Mouse (Mus musculus): ENCODE data around the gene C2cd4d. TPM values are rescaled to one million over a fixed set of nuclear protein-coding genes. Genes with fewer than 3 reads are reported as not detected.

C2cd4d gene
- total RNA-seq, 2 experiments from 2014 or later = not detected

GRCm38 (mm10) chr3:94374636-94375035 lies 12.4 kb downstream of the C2cd4d start:
- no peak for ATAC-seq (replicated peaks; ENCODE audit: low FRiP score, low TSS enrichment, poor library complexity, severe bottlenecking)

- no peak for ATAC-seq (replicated peaks; ENCODE audit: low FRiP score, low TSS enrichment, poor library complexity, severe bottlenecking)
Observed at GRCm38 (mm10) chr3:94375146-94375545, 12.9 kb downstream of the C2cd4d start.

DNA sequence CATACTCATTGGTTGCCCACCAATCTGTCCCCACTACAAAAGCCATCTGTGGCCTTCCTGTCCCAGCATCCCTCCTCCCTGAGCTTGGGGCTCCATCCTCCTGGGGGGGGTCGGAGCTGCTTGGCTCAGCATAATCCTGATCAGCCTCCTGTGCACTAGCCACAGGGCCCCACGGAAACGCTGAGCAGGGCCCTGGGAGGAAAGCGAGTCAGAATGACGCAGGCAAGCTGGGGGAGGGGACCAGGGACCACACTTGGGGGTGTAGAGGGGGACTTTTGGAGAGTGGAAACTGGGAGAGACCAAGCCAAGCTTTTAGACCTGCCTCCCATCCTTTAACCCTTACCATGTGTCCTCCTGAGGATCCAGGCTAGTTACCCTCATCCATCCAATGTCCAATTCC lies 13.6 kb downstream of the C2cd4d start:
- ATAC-seq (replicated peaks; ENCODE audit: low FRiP score, low TSS enrichment, poor library complexity, severe bottlenecking) = no peak

DNA sequence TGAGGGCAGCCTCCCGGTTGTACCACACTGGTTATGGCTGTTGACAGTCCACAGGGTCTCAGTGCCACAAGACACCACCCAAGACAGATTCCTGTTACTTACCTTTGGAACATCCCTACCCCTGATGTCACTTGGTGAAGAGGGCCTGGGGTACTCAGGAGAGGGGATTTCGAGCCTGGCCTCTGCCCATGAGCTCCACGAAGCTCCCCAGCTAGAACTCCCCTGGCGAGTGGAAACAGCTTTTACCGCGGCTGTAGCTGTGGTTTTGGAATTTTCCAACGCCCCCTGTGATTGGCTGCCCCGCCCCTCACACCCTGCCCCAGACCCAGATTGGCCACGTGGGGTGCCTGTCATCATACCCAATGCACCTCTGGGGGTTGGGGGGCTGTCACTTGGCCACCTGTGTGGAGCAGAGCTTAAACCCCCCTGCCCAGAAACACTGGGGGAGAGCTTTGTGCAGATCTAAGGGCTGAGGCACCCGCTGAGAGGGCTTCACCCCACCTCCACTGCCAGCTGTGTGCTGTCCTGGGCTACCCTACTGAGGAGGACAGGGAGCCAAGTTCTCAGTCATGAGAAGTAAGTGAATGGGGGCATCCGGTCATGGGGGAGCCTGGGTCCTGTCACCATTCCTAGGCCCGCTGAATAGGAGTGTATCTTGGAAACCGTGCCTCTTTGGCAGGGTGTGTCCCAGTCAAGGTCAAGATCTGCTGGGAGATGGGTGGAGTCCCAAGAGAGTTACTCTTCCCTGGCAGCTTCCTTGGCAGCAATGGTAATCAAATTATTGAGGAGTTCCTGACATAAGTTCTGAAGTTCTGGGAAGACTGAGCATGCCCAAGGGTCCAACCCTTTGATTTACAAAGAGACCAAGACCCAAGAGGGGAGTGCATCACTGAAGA lies 15.0 kb downstream of the C2cd4d start:
- no peak for ATAC-seq (replicated peaks; ENCODE audit: low FRiP score, low TSS enrichment, poor library complexity, severe bottlenecking)

- ATAC-seq (replicated peaks; ENCODE audit: low FRiP score, low TSS enrichment, poor library complexity, severe bottlenecking) = no peak
Observed at GRCm38 (mm10) chr3:94379831-94380510, 17.7 kb downstream of the C2cd4d start.

- ATAC-seq (replicated peaks; ENCODE audit: low FRiP score, low TSS enrichment, poor library complexity, severe bottlenecking) = no peak
Observed at GRCm38 (mm10) chr3:94382308-94382707, 20.1 kb downstream of the C2cd4d start.

DNA sequence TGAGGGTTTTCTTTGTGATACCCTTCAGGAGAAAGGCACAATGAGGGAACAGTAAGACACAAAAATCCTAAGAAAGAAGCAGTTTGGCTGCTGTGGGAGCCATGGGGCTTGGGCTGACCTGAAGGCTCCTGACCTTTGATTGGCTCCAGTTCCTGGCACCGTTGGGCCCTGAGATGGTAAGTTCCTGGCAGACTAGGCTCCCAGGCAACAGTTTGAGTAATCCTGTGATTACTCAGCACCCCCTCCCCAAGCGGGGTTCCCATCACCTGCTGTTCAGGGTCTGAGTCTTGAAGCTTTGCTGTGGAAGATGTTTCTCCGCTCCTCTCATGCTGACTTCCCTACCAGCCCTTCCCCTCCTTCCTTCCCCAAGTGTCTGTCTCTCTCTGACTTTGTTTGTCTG lies 21.2 kb downstream of the C2cd4d start:
- no peak for ATAC-seq (replicated peaks; ENCODE audit: low FRiP score, low TSS enrichment, poor library complexity, severe bottlenecking)

- ATAC-seq (replicated peaks; ENCODE audit: low FRiP score, low TSS enrichment, poor library complexity, severe bottlenecking) = no peak
Observed at GRCm38 (mm10) chr3:94386671-94387070, 24.4 kb downstream of the C2cd4d start.

- no peak for ATAC-seq (replicated peaks; ENCODE audit: low FRiP score, low TSS enrichment, poor library complexity, severe bottlenecking)
Observed at GRCm38 (mm10) chr3:94387391-94387790, 25.2 kb downstream of the C2cd4d start.

GRCm38 (mm10) chr3:94388047-94388446 lies 25.8 kb downstream of the C2cd4d start:
- 0 out of 2 replicates have a peak, but pooled peaks have one; percentile 29 for ATAC-seq (replicated peaks; ENCODE audit: low FRiP score, low TSS enrichment, poor library complexity, severe bottlenecking)

DNA sequence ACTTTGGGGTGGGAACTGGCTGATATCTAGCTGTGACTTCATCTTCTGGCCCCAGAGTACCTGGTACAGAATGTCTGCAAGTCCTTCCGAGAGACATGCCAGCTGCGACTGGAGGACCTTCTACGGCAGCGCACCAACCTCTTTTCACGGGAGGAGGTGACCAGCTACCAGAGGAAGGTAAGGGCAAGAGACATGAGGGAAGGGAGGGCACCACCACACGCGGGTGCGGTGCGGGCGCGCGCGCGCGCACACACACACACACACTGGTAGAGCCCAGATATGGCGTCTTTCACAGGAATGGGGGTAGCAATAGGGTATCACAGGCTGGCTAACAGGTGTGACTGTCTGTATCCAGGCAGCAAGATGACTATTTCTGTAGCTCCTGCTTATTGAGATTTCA lies 27.2 kb downstream of the C2cd4d start:
- no peak for ATAC-seq (replicated peaks; ENCODE audit: low FRiP score, low TSS enrichment, poor library complexity, severe bottlenecking)

GRCm38 (mm10) chr3:94391001-94391400 lies 28.8 kb downstream of the C2cd4d start:
- no peak for ATAC-seq (replicated peaks; ENCODE audit: low FRiP score, low TSS enrichment, poor library complexity, severe bottlenecking)

GRCm38 (mm10) chr3:94392128-94392527 lies 29.9 kb downstream of the C2cd4d start:
- ATAC-seq (replicated peaks; ENCODE audit: low FRiP score, low TSS enrichment, poor library complexity, severe bottlenecking) = no peak

GRCm38 (mm10) chr3:94393049-94393448 lies 30.8 kb downstream of the C2cd4d start:
- ATAC-seq (replicated peaks; ENCODE audit: low FRiP score, low TSS enrichment, poor library complexity, severe bottlenecking) = no peak

DNA sequence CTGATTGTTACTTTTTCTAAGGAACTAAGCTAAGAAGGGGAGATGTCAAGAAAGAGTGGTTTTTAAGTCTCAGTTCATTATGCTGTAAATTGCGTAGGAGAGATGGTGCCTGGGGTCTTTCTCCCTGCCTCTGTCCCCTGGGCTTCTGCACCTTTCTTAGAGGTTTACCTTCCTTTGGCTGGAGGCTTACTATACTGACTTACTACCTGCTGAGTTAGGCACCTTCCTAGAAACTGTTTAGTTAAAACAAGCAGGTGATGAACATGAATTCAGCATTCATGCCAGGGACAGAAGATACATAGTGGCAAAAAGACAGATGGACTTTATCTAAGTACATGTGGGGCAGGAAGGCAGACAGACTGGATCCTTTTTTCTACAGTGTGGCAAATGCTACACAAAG lies 34.1 kb downstream of the C2cd4d start:
- no peak for ATAC-seq (replicated peaks; ENCODE audit: low FRiP score, low TSS enrichment, poor library complexity, severe bottlenecking)

GRCm38 (mm10) chr3:94396851-94397250 lies 34.6 kb downstream of the C2cd4d start:
- ATAC-seq (replicated peaks; ENCODE audit: low FRiP score, low TSS enrichment, poor library complexity, severe bottlenecking) = no peak

GRCm38 (mm10) chr3:94398217-94398616 lies 36.0 kb downstream of the C2cd4d start, which contains the start of gene Lingo4:
Gene Lingo4 (plus strand): TSS chr3:94398517.
- no peak for ATAC-seq (replicated peaks; ENCODE audit: low FRiP score, low TSS enrichment, poor library complexity, severe bottlenecking)

- ATAC-seq (replicated peaks; ENCODE audit: low FRiP score, low TSS enrichment, poor library complexity, severe bottlenecking) = 0 out of 2 replicates have a peak, but pooled peaks have one; percentile 15
Observed at GRCm38 (mm10) chr3:94398943-94399481, 36.8 kb downstream of the C2cd4d start.

- no peak for ATAC-seq (replicated peaks; ENCODE audit: low FRiP score, low TSS enrichment, poor library complexity, severe bottlenecking)
Observed at GRCm38 (mm10) chr3:94399663-94400310, 37.5 kb downstream of the C2cd4d start.

DNA sequence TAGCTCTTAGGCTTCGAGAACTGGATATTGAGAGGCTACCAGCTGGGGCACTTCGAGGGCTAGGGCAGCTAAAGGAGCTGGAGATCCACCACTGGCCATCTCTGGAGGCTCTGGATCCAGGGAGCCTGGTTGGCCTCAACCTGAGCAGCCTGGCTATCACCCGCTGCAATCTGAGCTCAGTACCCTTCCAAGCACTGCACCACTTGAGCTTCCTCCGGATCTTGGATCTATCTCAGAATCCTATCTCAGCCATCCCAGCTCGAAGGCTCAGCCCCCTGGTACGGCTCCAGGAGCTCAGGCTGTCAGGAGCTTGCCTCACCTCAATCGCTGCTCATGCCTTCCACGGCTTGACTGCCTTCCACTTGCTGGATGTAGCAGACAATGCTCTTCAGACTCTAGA lies 40.2 kb downstream of the C2cd4d start:
- ATAC-seq (replicated peaks; ENCODE audit: low FRiP score, low TSS enrichment, poor library complexity, severe bottlenecking) = no peak

All from megakaryocyte-erythroid progenitor cell, adult 5-6 weeks (primary cell).